Mouse (Mus musculus) embryonic fibroblast, embryonic 13.5 days (primary cell): ENCODE measurements around the gene Sim2. TPM values are rescaled to one million over a fixed set of nuclear protein-coding genes. Genes with fewer than 3 reads are reported as not detected.

Experiments
- H3K27ac ChIP-seq: 2 replicates; pipeline ENCODE4 v1.5.1; 2012; ENCODE audit warnings: low read length, control low read depth, inconsistent platforms; ENCODE audit not compliant: insufficient read depth
- H3K4me1 ChIP-seq: 2 replicates; pipeline ENCODE4 v1.6.1; 2011; ENCODE audit warnings: low read length; ENCODE audit not compliant: control insufficient read depth, insufficient read depth
- H3K4me3 ChIP-seq: 2 replicates; pipeline ENCODE4 v1.5.1; 2011; ENCODE audit warnings: mild to moderate bottlenecking, control low read depth, low read length; ENCODE audit not compliant: insufficient read depth
- CTCF ChIP-seq: IDR thresholded peaks from 2 replicates; pipeline ENCODE4 v1.5.1; 2011; ENCODE audit warnings: mild to moderate bottlenecking, control low read depth, low read length, moderate library complexity, borderline replicate concordance; ENCODE audit not compliant: insufficient read depth
- POLR2A ChIP-seq: IDR thresholded peaks from 2 replicates; pipeline ENCODE4 v1.6.1; 2011; ENCODE audit warnings: low read depth, mild to moderate bottlenecking, control low read depth, low read length, moderate library complexity
- polyA plus RNA-seq: library from polyadenylated mRNA; stranded (reverse); fragments of >200 nt; gene quantifications from 2 replicates; pipeline ENCODE4 v1.2.4, GENCODE M21; 2011; ENCODE audit warnings: low read depth; ENCODE audit not compliant: missing spikeins, insufficient read length

Sim2 gene
- polyA plus RNA-seq, 1 experiment = 6.9 TPM

DNA sequence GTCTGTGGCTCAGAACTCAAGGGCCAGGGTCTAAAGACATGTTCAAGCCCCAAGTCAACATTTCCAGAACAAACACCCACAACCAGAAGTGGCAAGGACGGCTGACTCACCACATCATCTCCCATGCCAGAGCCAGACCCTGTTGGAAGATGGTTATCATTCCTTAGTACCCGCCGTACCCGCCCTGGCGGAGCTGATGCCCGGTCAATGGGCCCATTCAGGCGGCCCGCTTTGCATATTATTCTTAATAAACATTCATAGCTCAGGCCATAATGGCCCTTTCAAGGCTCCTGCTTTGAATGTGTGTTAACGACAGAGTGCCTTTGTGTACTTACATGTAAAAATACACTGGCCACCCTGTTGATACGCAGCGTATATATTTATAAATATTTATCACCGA, 29.6 kb upstream of the Sim2 start:
- no peak overlapping the region for H3K27ac ChIP-seq
- no peak overlapping the region for H3K4me3 ChIP-seq
- peaks cover 5% of the 10 kb centered on the region; the same call in 1 of the 2 replicates for H3K4me1 ChIP-seq
- TF ChIP-seq CTCF = no peak
- TF ChIP-seq POLR2A = no peak

DNA sequence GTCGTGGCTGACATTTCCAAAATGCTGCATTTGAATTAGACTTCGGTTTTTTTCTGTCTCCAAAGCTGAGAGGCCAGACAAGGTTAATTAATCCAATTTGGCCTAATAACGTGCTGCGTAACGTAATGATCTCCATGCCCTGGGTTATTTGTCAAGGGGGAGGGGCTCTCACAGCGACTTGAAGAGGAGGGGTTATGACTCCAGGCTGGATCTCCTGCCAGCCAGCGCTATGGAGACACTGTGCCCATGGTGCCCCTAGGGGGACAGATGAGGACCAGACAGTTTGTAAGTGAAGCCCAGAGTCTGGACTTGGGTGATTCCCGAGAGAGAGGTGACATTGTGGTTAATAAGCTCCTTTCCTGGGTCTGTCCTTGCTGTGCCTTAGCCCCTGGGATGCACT, 29.2 kb upstream of the Sim2 start:
- no peak overlapping the region for H3K4me3 ChIP-seq
- TF ChIP-seq POLR2A (no peak), CTCF (no peak)
- no peak overlapping the region for H3K27ac ChIP-seq
- peaks cover 5% of the 10 kb centered on the region; the same call in 1 of the 2 replicates for H3K4me1 ChIP-seq

DNA sequence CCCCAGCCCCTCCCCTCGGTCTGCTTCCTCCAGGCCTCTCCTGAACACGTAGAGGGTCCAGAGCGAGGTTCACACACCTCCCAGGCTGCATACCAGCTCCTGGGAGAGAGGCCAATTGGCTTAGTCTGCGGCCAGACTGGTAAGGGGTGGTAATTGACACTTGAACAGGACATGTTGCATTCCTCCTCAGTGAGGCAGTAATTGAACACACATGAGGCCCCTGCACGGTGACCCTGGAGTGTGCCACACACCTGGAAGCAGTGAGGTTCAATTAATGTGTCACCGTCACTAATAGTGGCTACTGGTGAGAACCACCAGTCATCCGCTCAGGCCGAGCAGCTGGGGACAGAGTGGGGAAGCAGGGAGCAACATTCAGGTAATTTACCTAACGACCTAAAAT, 24.9 kb upstream of the Sim2 start:
- peak overlapping the region; percentile 69; the same call in 1 of the 2 replicates for H3K27ac ChIP-seq
- TF ChIP-seq CTCF = no peak
- no peak for TF ChIP-seq POLR2A
- no peak overlapping the region for H3K4me3 ChIP-seq
- H3K4me1 ChIP-seq = peaks cover 5% of the 10 kb centered on the region; the same call in 1 of the 2 replicates

DNA sequence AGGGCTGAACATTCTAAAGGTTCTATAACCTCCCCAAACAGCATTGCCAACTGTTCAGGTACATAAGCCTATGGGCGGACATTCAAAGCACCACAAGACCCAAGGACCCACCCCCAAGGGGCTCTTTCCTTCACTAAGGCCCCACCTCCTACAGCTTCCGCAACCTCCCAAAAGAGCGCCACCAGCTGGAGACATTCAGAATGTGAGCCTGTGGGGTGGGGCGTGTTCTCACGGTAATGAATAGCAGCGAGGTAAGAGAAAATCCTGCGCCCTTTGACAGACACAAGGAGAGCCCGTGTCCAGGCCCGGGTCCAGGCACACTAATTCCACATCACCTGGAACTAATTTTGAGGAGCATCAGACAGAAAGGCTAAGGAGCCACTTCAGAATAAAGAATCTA, 20.5 kb upstream of the Sim2 start:
- peaks cover 9% of the 10 kb centered on the region; the same call in 1 of the 2 replicates for H3K4me1 ChIP-seq
- H3K4me3 ChIP-seq = no peak overlapping the region
- H3K27ac ChIP-seq = no peak overlapping the region
- no peak for TF ChIP-seq POLR2A
- TF ChIP-seq CTCF = no peak

DNA sequence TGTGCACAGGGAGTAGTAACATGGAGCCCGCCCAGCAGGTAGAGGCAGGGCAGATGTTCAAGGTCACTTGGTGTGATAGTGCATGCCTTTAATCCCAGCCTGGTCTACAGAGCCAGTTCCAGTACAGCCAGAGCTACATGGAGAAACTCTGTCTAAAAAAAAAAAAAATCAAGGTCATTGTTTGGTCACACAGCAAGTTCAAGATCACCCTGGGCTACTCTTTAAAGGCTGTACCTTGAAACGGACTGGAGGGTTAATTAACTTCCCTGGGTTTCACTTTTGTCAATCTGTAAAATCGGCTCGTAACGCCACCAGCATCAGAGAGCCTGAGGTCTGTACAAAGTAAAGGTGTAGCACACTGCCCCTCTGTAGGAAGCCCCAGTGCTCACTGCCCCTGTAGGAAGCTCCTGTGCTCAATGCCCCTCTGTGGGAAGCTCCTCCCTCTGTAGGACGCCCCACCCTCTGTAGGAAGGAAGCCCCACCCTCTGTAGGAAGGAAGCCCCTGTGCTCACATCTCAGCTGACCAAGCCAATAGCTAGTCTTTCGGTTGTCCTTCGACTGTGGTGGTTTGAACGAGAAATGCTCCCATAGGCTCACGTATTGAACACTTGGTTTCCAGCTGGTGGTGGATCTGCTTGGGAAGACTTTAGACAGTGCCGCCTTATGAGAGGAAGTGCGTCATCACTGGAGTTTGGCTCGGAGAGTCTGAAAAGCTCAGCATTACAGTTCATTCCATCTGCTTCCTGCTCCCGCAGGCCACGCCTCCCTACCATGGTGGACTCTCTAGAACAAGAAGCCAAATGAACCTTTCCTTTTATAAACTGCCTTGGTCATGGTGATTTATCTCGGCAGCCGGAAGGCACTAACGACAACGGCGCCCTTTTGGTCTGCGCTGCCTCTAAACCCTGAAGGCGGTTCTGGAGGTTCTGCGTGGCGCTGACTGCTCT, 18.7 kb upstream of the Sim2 start:
- H3K4me1 ChIP-seq = 0 out of 2 replicates have a peak, but pooled peaks cover 4% of the 10 kb centered on the region
- H3K4me3 ChIP-seq = no peak overlapping the region
- H3K27ac ChIP-seq = no peak overlapping the region
- TF ChIP-seq POLR2A (no peak), CTCF (no peak)

DNA sequence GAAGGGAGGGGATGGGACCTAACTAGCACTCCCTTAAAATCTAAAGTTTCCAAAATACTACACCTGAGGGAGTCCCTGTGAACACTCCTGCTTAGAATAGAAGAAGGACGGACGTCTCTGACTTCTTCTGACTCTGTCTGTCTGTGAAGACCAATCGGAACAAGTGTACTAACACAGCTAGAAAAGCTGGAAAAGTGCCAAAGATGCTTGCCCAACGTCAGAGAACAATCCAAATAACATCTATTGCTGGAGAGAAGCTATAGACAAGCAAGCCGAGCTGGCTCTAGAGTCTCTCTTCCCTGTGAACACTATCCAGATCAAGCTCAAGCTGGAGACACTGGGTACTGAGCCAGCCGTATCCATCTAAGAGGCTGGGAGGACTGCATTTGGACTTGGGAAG, 18.0 kb upstream of the Sim2 start:
- H3K4me1 ChIP-seq = 0 out of 2 replicates have a peak, but pooled peaks cover 4% of the 10 kb centered on the region
- TF ChIP-seq POLR2A (no peak), CTCF (no peak)
- H3K27ac ChIP-seq = peak overlapping the region; percentile 9; the same call in 1 of the 2 replicates
- no peak overlapping the region for H3K4me3 ChIP-seq

DNA sequence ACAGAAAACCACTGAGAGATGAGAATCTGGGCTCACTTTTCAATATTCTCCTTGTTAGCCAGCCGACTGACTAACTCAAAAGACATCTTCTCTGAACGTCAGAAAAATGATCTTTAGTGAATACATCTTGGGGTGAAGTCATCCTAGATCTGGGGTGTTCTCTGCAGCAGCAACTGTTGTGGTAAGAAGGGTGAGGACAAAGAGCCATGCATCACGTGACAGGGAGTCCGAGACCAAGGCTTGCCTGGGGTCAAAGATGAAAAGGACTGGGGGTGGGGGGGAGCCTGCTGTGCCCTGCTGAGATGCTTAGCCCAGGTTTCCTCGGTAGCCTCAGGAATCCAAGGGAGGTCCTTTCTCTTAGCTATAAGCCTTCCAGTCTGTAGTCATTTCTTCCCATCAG, 17.5 kb upstream of the Sim2 start:
- H3K27ac ChIP-seq = no peak overlapping the region; the same call in 1 of the 2 replicates
- H3K4me3 ChIP-seq = no peak overlapping the region
- H3K4me1 ChIP-seq = 0 out of 2 replicates have a peak, but pooled peaks cover 4% of the 10 kb centered on the region
- TF ChIP-seq CTCF = no peak
- TF ChIP-seq POLR2A = no peak

DNA sequence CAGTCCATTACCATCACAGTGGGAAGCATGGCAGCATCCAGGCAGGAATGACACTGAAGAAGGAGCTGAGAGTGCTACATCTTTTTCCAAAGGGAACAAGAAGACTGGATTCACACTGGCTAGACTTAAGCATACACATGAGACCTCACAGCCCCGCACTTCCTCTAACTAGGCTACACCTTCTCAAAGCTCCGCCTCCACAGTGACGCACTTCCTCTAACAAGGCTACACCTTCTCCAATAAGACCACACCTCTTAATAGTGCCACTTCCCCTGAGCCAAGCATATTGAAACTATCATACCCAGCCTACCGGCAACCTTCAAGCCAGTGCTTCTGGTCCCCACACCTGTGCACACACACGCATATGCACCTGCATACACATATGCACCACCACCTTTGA, 15.7 kb upstream of the Sim2 start:
- Histone ChIP-seq H3K4me1 (0 out of 2 replicates have a peak, but pooled peaks cover 4% of the 10 kb centered on the region), H3K4me3 (no peak overlapping the region), H3K27ac (no peak overlapping the region)
- TF ChIP-seq POLR2A (no peak), CTCF (no peak)

DNA sequence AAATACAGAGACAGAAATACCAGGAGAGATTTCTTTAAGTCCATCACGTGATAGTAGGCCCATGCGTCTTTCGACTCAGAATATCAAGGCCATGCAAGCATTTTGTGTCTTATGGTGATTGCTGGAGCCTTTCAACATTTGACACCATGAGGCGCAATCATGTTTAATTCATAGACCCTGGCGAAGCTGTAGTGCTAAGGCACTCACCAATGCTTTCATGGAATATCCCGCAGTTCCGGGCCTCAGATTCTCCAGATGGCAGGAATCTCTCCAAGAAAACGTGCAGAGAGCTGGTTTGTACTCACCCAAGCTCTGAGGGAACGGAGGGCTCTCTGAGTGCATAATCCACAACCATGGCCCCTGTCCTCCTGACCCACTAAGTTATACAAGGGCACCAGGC, 13.8 kb upstream of the Sim2 start:
- Histone ChIP-seq H3K4me3 (no peak overlapping the region), H3K27ac (no peak overlapping the region), H3K4me1 (0 out of 2 replicates have a peak, but pooled peaks cover 7% of the 10 kb centered on the region)
- TF ChIP-seq CTCF (no peak), POLR2A (no peak)

DNA sequence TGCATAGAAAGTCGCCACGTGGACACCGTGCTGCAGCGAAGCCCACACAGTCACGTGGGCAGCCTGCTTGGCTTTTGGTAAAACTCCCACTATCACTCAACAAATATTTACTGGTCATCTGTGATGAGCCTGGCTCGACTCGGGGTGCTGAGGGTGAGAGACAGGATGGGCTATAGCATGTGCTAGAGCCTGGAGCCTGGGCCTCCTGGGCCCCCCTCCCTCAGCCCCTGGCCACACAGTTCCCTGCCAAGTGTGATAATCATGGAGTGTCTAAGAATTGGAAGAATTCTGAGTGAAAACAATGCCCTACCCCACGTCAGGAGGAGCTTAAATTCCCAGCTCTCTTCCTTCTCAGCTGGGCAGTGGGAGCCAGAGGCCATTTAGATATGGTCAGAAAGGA, 13.3 kb upstream of the Sim2 start:
- no peak for TF ChIP-seq POLR2A
- TF ChIP-seq CTCF = no peak
- H3K27ac ChIP-seq = no peak overlapping the region
- H3K4me1 ChIP-seq = 0 out of 2 replicates have a peak, but pooled peaks cover 7% of the 10 kb centered on the region
- no peak overlapping the region for H3K4me3 ChIP-seq
